Mouse (Mus musculus): ENCODE results near the gene Trub2. TPM values are rescaled to one million over a fixed set of nuclear protein-coding genes. Genes with fewer than 3 reads are reported as not detected.

Trub2 gene
- polyA plus RNA-seq, 1 experiment from 2014 or later, result 20.4 TPM

- peak; percentile 69 for DNase-seq (ENCODE audit: low spot score)
- Histone ChIP-seq H3K4me2 (ENCODE audit: low read depth, low read length) (no peak overlapping the region), H3K4me3 (ENCODE audit: low read depth, low read length) (no peak overlapping the region), H3K9ac (ENCODE audit: low read depth, low read length) (no peak overlapping the region), H3K9me3 (ENCODE audit: control insufficient read depth, low read length) (no peaks in the 10 kb centered on the region), H3K27ac (replicated peaks; ENCODE audit: low read depth, low read length) (no peak overlapping the region), H3K36me3 (ENCODE audit: control insufficient read depth, insufficient read depth, low read length) (no peaks in the 10 kb centered on the region), H3K27me3 (replicated peaks; ENCODE audit: control insufficient read depth, insufficient read depth, low read length) (no peaks in the 10 kb centered on the region), H3K4me1 (ENCODE audit: control insufficient read depth, insufficient read depth, low read length) (no peaks in the 10 kb centered on the region)
- WGBS, result 0% methylated on average over 1 of the region's 1 CpGs
- peak; percentile 56 for ATAC-seq (ENCODE audit: low read depth)
These were observed 23.5 kb downstream of the Trub2 start for GRCm38 (mm10) chr2:29764831-29765230.

- no peaks in the 10 kb centered on the region for H3K9me3 ChIP-seq (ENCODE audit: control insufficient read depth, low read length)
- peaks cover 4% of the 10 kb centered on the region; the same call in 1 of the 2 replicates for H3K4me1 ChIP-seq (ENCODE audit: control insufficient read depth, insufficient read depth, low read length)
- no peaks in the 10 kb centered on the region for H3K36me3 ChIP-seq (ENCODE audit: control insufficient read depth, insufficient read depth, low read length)
- peaks cover 25% of the 10 kb centered on the region for H3K27me3 ChIP-seq (replicated peaks; ENCODE audit: control insufficient read depth, insufficient read depth, low read length)
- no peak overlapping the region for H3K4me2 ChIP-seq (ENCODE audit: low read depth, low read length)
- H3K4me3 ChIP-seq (ENCODE audit: low read depth, low read length), result no peak overlapping the region
- ATAC-seq (ENCODE audit: low read depth), result no peak
- DNase-seq (ENCODE audit: low spot score), result no peak
- H3K27ac ChIP-seq (replicated peaks; ENCODE audit: low read depth, low read length), result no peak overlapping the region
- H3K9ac ChIP-seq (ENCODE audit: low read depth, low read length), result no peak overlapping the region
These were observed 32.6 kb downstream of the Trub2 start for GRCm38 (mm10) chr2:29755693-29756092.

GRCm38 (mm10) chr2:29752397-29752796 is 35.9 kb downstream of the Trub2 start:
- peaks cover 50% of the 10 kb centered on the region for H3K27me3 ChIP-seq (replicated peaks; ENCODE audit: control insufficient read depth, insufficient read depth, low read length)
- ATAC-seq (ENCODE audit: low read depth), result no peak
- WGBS, result 90% methylated on average over 5 of the region's 5 CpGs

GRCm38 (mm10) chr2:29751497-29751896 is 36.8 kb downstream of the Trub2 start, which contains the start of gene Gm13420:
Gene Gm13420, minus strand, starts transcription at chr2:29751685.
- Histone ChIP-seq H3K9ac (ENCODE audit: low read depth, low read length) (no peak within 1 kb of the TSS; the same call in 1 of the 2 replicates), H3K4me1 (ENCODE audit: control insufficient read depth, insufficient read depth, low read length) (peaks cover 8% of the 10 kb centered on the region), H3K36me3 (ENCODE audit: control insufficient read depth, insufficient read depth, low read length) (no peaks in the 10 kb centered on the region), H3K4me2 (ENCODE audit: low read depth, low read length) (peak within 1 kb of the TSS; percentile 32), H3K9me3 (ENCODE audit: control insufficient read depth, low read length) (0 out of 2 replicates have a peak, but pooled peaks cover 3% of the 10 kb centered on the region), H3K27me3 (replicated peaks; ENCODE audit: control insufficient read depth, insufficient read depth, low read length) (peaks cover 59% of the 10 kb centered on the region), H3K27ac (replicated peaks; ENCODE audit: low read depth, low read length) (no peak within 1 kb of the TSS), H3K4me3 (ENCODE audit: low read depth, low read length) (peak within 1 kb of the TSS; percentile 10; the same call in 1 of the 2 replicates)
- WGBS, result 4% methylated on average over 28 of the region's 28 CpGs
- peak; percentile 18; the same call in 1 of the 2 replicates for ATAC-seq (ENCODE audit: low read depth)
- no peak for DNase-seq (ENCODE audit: low spot score)

More at GRCm38 (mm10) chr2:29752397-29752796, 35.9 kb downstream of the Trub2 start:
- Histone ChIP-seq H3K4me1 (ENCODE audit: control insufficient read depth, insufficient read depth, low read length) (peaks cover 6% of the 10 kb centered on the region), H3K9ac (ENCODE audit: low read depth, low read length) (no peak overlapping the region), H3K27ac (replicated peaks; ENCODE audit: low read depth, low read length) (no peak overlapping the region), H3K36me3 (ENCODE audit: control insufficient read depth, insufficient read depth, low read length) (no peaks in the 10 kb centered on the region), H3K9me3 (ENCODE audit: control insufficient read depth, low read length) (0 out of 2 replicates have a peak, but pooled peaks cover 3% of the 10 kb centered on the region), H3K4me3 (ENCODE audit: low read depth, low read length) (no peak overlapping the region), H3K4me2 (ENCODE audit: low read depth, low read length) (no peak overlapping the region)
- DNase-seq (ENCODE audit: low spot score), result no peak

- Histone ChIP-seq H3K4me3 (ENCODE audit: low read depth, low read length) (no peak overlapping the region), H3K27me3 (replicated peaks; ENCODE audit: control insufficient read depth, insufficient read depth, low read length) (peaks cover 67% of the 10 kb centered on the region), H3K9ac (ENCODE audit: low read depth, low read length) (no peak overlapping the region), H3K27ac (replicated peaks; ENCODE audit: low read depth, low read length) (no peak overlapping the region), H3K4me2 (ENCODE audit: low read depth, low read length) (no peak overlapping the region), H3K36me3 (ENCODE audit: control insufficient read depth, insufficient read depth, low read length) (no peaks in the 10 kb centered on the region), H3K4me1 (ENCODE audit: control insufficient read depth, insufficient read depth, low read length) (peaks cover 8% of the 10 kb centered on the region), H3K9me3 (ENCODE audit: control insufficient read depth, low read length) (0 out of 2 replicates have a peak, but pooled peaks cover 3% of the 10 kb centered on the region)
- no peak for ATAC-seq (ENCODE audit: low read depth)
- 76% methylated on average over 4 of the region's 4 CpGs for WGBS
- no peak for DNase-seq (ENCODE audit: low spot score)
These were observed 39.8 kb downstream of the Trub2 start for GRCm38 (mm10) chr2:29748499-29748898.

GRCm38 (mm10) chr2:29747852-29748251 is 40.5 kb downstream of the Trub2 start:
- DNase-seq (ENCODE audit: low spot score), result no peak

GRCm38 (mm10) chr2:29747188-29747782 is 41.0 kb downstream of the Trub2 start:
- DNase-seq (ENCODE audit: low spot score) (no peak), ATAC-seq (ENCODE audit: low read depth) (no peak)
- H3K27me3 ChIP-seq (replicated peaks; ENCODE audit: control insufficient read depth, insufficient read depth, low read length), result peaks cover 58% of the 10 kb centered on the region
- no peak overlapping the region for H3K27ac ChIP-seq (replicated peaks; ENCODE audit: low read depth, low read length)
- peaks cover 8% of the 10 kb centered on the region for H3K4me1 ChIP-seq (ENCODE audit: control insufficient read depth, insufficient read depth, low read length)
- peak overlapping the region; percentile 66 for H3K4me2 ChIP-seq (ENCODE audit: low read depth, low read length)
- H3K9ac ChIP-seq (ENCODE audit: low read depth, low read length), result peak overlapping the region; percentile 57
- WGBS, result 4% methylated on average over 28 of the region's 50 CpGs
- 0 out of 2 replicates have a peak, but pooled peaks cover 3% of the 10 kb centered on the region for H3K9me3 ChIP-seq (ENCODE audit: control insufficient read depth, low read length)
- H3K36me3 ChIP-seq (ENCODE audit: control insufficient read depth, insufficient read depth, low read length), result no peaks in the 10 kb centered on the region
- H3K4me3 ChIP-seq (ENCODE audit: low read depth, low read length), result peak overlapping the region; percentile 38

More at GRCm38 (mm10) chr2:29747852-29748251, 40.5 kb downstream of the Trub2 start:
- no peak overlapping the region; the same call in 1 of the 2 replicates for H3K4me3 ChIP-seq (ENCODE audit: low read depth, low read length)
- peak overlapping the region; percentile 66; the same call in 1 of the 2 replicates for H3K4me2 ChIP-seq (ENCODE audit: low read depth, low read length)
- H3K36me3 ChIP-seq (ENCODE audit: control insufficient read depth, insufficient read depth, low read length), result no peaks in the 10 kb centered on the region
- no peak overlapping the region for H3K27ac ChIP-seq (replicated peaks; ENCODE audit: low read depth, low read length)
- H3K9ac ChIP-seq (ENCODE audit: low read depth, low read length), result no peak overlapping the region
- H3K4me1 ChIP-seq (ENCODE audit: control insufficient read depth, insufficient read depth, low read length), result peaks cover 8% of the 10 kb centered on the region
- ATAC-seq (ENCODE audit: low read depth), result no peak
- 0 out of 2 replicates have a peak, but pooled peaks cover 3% of the 10 kb centered on the region for H3K9me3 ChIP-seq (ENCODE audit: control insufficient read depth, low read length)
- peaks cover 64% of the 10 kb centered on the region for H3K27me3 ChIP-seq (replicated peaks; ENCODE audit: control insufficient read depth, insufficient read depth, low read length)
- WGBS, result 54% methylated on average over 5 of the region's 5 CpGs

- no peak overlapping the region for H3K4me2 ChIP-seq (ENCODE audit: low read depth, low read length)
- WGBS, result 84% methylated on average over 6 of the region's 6 CpGs
- no peak overlapping the region for H3K9ac ChIP-seq (ENCODE audit: low read depth, low read length)
- no peak overlapping the region for H3K4me3 ChIP-seq (ENCODE audit: low read depth, low read length)
- ATAC-seq (ENCODE audit: low read depth), result no peak
- 0 out of 2 replicates have a peak, but pooled peaks cover 3% of the 10 kb centered on the region for H3K9me3 ChIP-seq (ENCODE audit: control insufficient read depth, low read length)
- H3K27ac ChIP-seq (replicated peaks; ENCODE audit: low read depth, low read length), result no peak overlapping the region
- H3K36me3 ChIP-seq (ENCODE audit: control insufficient read depth, insufficient read depth, low read length), result peaks cover 12% of the 10 kb centered on the region; the same call in 1 of the 2 replicates
- DNase-seq (ENCODE audit: low spot score), result no peak
- H3K27me3 ChIP-seq (replicated peaks; ENCODE audit: control insufficient read depth, insufficient read depth, low read length), result peaks cover 31% of the 10 kb centered on the region
- H3K4me1 ChIP-seq (ENCODE audit: control insufficient read depth, insufficient read depth, low read length), result peaks cover 3% of the 10 kb centered on the region; the same call in 1 of the 2 replicates
These were observed 44.0 kb downstream of the Trub2 start for GRCm38 (mm10) chr2:29744256-29744655.

All from embryonic facial prominence, embryonic 14.5 days (tissue).